Mouse (Mus musculus): ENCODE measurements around the gene Recql5. TPM values are rescaled to one million over a fixed set of nuclear protein-coding genes. Genes with fewer than 3 reads are reported as not detected.

Gene Recql5
- polyA plus RNA-seq, 1 experiment from 2014 or later, result 21.3 TPM

DNA sequence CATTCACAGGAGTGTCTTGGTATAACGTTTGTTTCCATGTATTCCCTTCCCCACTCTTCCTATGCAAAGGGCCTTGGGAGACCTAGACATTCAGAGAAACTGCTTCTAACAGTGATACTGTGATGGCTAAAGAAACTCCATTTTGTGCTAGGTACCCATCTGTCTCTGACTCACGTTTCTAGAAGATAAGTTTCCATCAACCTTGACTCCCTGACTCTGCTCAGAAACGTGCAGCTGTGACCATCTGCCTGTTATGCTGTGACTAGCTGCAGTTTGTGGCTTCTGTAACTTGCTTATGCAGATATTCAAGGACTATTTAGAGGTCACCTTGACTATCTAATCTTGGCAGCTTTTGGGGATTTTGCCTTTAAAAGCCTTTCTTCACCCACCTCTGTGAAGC, 2.0 kb downstream of the Recql5 start:
- no peaks in the 10 kb centered on the region for H3K27me3 ChIP-seq
- no peaks in the 10 kb centered on the region for H3K9me3 ChIP-seq (replicated peaks)
- peaks cover 23% of the 10 kb centered on the region for H3K4me1 ChIP-seq
- peaks cover 33% of the 10 kb centered on the region for H3K36me3 ChIP-seq
- no peak overlapping the region for H3K9ac ChIP-seq
- 74% methylated on average over 3 of the region's 3 CpGs for WGBS
- no peak overlapping the region for H3K27ac ChIP-seq
- H3K4me2 ChIP-seq, result no peak overlapping the region
- no peak overlapping the region for H3K4me3 ChIP-seq (replicated peaks)
- ATAC-seq (replicated peaks; ENCODE audit: low FRiP score), result no peak

DNA sequence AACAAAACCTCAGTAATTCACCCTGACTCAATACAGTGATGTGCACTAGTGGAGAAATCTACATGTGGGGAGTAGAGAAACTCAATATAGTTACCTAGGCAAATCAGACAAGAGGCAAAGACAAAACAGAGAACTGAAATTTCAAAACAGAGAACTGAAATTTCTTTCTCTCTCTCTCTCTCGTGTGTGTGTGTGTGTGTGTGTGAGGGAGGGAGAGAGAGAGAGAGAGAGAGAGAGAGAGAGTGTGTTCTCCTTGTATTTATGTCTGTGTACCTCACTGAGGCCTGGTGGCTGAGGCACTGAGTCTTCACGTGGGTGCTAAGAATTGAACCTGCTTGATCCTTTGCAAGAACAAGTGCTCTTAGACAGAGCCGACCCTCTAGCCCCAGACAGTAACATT, 3.5 kb downstream of the Recql5 start:
- no peak overlapping the region for H3K9ac ChIP-seq
- peaks cover 21% of the 10 kb centered on the region for H3K4me1 ChIP-seq
- no peak overlapping the region for H3K27ac ChIP-seq
- H3K4me3 ChIP-seq (replicated peaks), result no peak overlapping the region
- no peak overlapping the region for H3K4me2 ChIP-seq
- peaks cover 30% of the 10 kb centered on the region for H3K36me3 ChIP-seq
- no peak for ATAC-seq (replicated peaks; ENCODE audit: low FRiP score)
- H3K27me3 ChIP-seq, result no peaks in the 10 kb centered on the region
- H3K9me3 ChIP-seq (replicated peaks), result no peaks in the 10 kb centered on the region
- WGBS, result 77% methylated on average over 2 of the region's 3 CpGs

DNA sequence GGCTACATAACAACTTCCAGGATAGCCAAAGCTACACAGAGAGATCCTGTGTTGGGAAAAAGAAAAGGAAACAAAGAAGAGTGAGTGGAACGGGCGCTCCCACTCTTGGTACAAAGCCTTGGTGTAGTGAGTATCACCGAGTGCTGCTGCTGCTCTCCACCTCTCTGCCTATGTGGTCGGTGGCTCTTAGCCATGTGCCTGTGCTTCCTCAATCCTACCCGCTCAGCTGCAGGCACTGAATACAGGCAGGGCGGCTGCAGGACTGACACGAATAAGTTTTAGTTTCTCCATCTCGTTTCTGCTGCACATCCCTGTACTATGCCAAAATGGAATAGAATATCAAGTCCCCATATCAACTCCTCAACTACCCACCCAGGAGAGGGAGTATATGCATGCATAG, 4.2 kb downstream of the Recql5 start:
- no peaks in the 10 kb centered on the region for H3K27me3 ChIP-seq
- ATAC-seq (replicated peaks; ENCODE audit: low FRiP score), result no peak
- no peak overlapping the region for H3K27ac ChIP-seq
- no peak overlapping the region for H3K4me2 ChIP-seq
- peaks cover 36% of the 10 kb centered on the region for H3K36me3 ChIP-seq
- H3K4me3 ChIP-seq (replicated peaks), result no peak overlapping the region
- 86% methylated on average over 8 of the region's 8 CpGs for WGBS
- no peak overlapping the region for H3K9ac ChIP-seq
- H3K9me3 ChIP-seq (replicated peaks), result no peaks in the 10 kb centered on the region
- peaks cover 13% of the 10 kb centered on the region for H3K4me1 ChIP-seq

DNA sequence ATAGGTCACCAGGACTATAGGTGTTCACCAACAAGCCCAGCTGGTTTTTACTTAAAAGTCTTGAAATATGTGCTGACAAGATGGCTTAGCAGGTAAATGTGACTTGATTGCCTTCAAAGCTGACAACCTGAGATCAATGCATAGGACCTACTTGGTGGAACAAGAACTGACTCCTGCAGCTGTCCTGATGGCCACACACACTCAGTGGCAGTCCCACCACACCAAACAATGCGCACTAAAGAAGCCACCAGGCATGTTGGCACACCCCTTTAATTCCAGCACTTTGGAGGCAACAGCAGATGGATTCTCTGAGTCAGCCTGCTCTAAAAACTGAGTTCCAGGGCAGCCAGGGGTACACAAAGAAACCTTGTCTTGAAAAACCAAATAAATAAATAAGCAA, 11.3 kb downstream of the Recql5 start:
- Histone ChIP-seq H3K9me3 (replicated peaks) (no peaks in the 10 kb centered on the region), H3K4me2 (no peak overlapping the region), H3K4me3 (replicated peaks) (no peak overlapping the region), H3K27me3 (no peaks in the 10 kb centered on the region), H3K27ac (no peak overlapping the region), H3K36me3 (peaks cover 52% of the 10 kb centered on the region), H3K9ac (no peak overlapping the region), H3K4me1 (no peaks in the 10 kb centered on the region)
- WGBS, result 93% methylated on average over 1 of the region's 1 CpGs
- no peak for ATAC-seq (replicated peaks; ENCODE audit: low FRiP score)

GRCm38 (mm10) chr11:115920110-115920818, 13.0 kb downstream of the Recql5 start:
- Histone ChIP-seq H3K27me3 (no peaks in the 10 kb centered on the region), H3K4me1 (no peaks in the 10 kb centered on the region), H3K9me3 (replicated peaks) (no peaks in the 10 kb centered on the region), H3K4me2 (no peak overlapping the region), H3K36me3 (peaks cover 60% of the 10 kb centered on the region), H3K4me3 (replicated peaks) (no peak overlapping the region), H3K27ac (no peak overlapping the region), H3K9ac (no peak overlapping the region)
- 47% methylated on average over 6 of the region's 6 CpGs for WGBS
- no peak for ATAC-seq (replicated peaks; ENCODE audit: low FRiP score)

- Histone ChIP-seq H3K27me3 (no peaks in the 10 kb centered on the region), H3K9ac (no peak overlapping the region), H3K4me1 (no peaks in the 10 kb centered on the region), H3K27ac (no peak overlapping the region), H3K9me3 (replicated peaks) (no peaks in the 10 kb centered on the region), H3K4me2 (no peak overlapping the region), H3K4me3 (replicated peaks) (no peak overlapping the region), H3K36me3 (peaks cover 56% of the 10 kb centered on the region)
- ATAC-seq (replicated peaks; ENCODE audit: low FRiP score), result no peak
- 90% methylated on average over 5 of the region's 5 CpGs for WGBS
Observed at GRCm38 (mm10) chr11:115919073-115919472, 14.2 kb downstream of the Recql5 start.

DNA sequence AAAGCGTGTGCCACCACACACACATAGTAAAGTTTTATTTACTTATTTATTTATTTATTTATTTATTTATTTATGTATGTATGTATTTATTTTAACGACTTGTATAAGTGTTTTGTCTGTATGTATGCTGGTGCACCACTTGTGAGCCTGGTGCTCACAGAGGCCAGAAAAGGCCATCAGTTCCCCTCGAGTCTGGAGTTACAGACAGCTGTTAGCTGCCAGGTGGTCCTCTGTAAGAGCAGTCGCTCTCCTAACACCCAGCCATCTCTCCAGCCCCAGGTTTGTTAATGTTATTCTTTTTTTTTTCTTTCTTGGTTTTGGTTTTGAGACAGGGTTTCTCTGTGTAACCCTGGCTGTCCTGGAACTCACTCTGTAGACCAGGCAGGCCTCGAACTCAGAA, 14.6 kb downstream of the Recql5 start:
- 79% methylated on average over 5 of the region's 5 CpGs for WGBS
- no peaks in the 10 kb centered on the region for H3K4me1 ChIP-seq
- no peak for ATAC-seq (replicated peaks; ENCODE audit: low FRiP score)
- H3K36me3 ChIP-seq, result peaks cover 53% of the 10 kb centered on the region
- no peak overlapping the region for H3K4me2 ChIP-seq
- no peak overlapping the region for H3K9ac ChIP-seq
- no peak overlapping the region for H3K27ac ChIP-seq
- no peak overlapping the region for H3K4me3 ChIP-seq (replicated peaks)
- no peaks in the 10 kb centered on the region for H3K9me3 ChIP-seq (replicated peaks)
- H3K27me3 ChIP-seq, result no peaks in the 10 kb centered on the region

DNA sequence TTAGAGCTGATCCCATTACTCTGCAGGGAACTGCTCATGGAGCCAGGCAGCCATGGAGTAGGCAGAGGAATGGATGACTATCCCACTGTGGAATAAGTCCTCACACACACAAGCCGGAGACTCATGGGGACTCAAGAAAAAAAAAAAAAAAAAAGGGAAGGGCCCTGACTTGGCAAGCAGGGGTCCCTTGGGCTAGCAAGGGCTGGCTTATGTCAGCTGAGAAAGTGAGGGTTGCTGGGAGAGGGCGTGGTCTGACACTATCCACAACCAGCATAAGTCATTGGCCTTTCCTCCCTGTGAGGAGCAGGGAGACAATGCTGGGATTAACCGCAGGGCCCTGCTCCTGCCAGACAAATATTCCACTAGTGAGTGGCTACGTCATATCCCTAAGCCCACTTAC, 16.7 kb downstream of the Recql5 start:
- H3K27me3 ChIP-seq, result no peaks in the 10 kb centered on the region
- WGBS, result 94% methylated on average over 4 of the region's 4 CpGs
- H3K9ac ChIP-seq, result no peak overlapping the region
- no peak for ATAC-seq (replicated peaks; ENCODE audit: low FRiP score)
- H3K4me2 ChIP-seq, result no peak overlapping the region
- peaks cover 44% of the 10 kb centered on the region for H3K36me3 ChIP-seq
- no peak overlapping the region for H3K27ac ChIP-seq
- peaks cover 8% of the 10 kb centered on the region for H3K4me1 ChIP-seq
- no peak overlapping the region for H3K4me3 ChIP-seq (replicated peaks)
- no peaks in the 10 kb centered on the region for H3K9me3 ChIP-seq (replicated peaks)

DNA sequence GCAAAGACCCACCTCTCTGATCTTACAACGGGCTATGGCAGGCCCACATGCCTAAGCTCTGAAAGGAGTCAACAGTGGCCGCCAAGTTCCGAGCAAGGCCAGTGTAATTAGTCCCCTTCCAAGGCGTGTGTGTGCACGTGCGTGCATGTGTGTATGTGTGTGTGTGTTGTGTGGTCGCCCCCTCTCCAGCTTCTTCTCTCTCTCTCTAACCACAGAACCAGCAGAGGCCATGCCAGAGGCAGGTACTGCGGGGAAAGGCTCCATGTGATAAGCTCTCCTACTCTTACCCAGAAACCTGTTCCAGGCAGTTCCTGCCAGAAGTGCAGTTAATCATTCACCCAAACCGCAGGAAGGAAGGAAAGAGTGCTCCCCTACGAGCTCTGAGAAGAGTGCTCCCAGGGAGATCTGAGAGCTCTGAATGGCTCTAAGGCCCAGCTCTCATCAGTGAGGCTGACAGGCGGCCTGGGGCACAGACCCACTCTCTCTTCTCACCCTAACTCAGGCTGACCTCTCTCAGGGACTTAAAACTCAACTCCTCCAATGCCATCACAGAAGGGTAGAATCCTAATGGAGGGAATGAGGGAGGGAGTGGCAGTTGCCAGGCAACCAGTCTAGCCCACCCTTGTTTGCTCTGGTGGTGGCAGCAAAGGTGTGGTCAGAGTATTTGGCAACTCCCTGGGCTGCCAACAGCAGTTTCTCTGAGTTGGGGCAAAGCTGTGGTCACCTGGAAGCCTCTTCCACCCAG, 21.5 kb downstream of the Recql5 start, which contains the start of gene Smim6:
Gene Smim6, plus strand, starts transcription at position 386 of the 745 bp plus-strand sequence.
- Histone ChIP-seq H3K27ac (peak within 1 kb of the TSS; percentile 89), H3K36me3 (peaks cover 30% of the 10 kb centered on the region), H3K9me3 (replicated peaks) (no peaks in the 10 kb centered on the region), H3K4me2 (peak within 1 kb of the TSS; percentile 20), H3K4me3 (replicated peaks) (peak within 1 kb of the TSS; percentile 2; the same call in 1 of the 2 replicates), H3K9ac (no peak within 1 kb of the TSS), H3K4me1 (peaks cover 15% of the 10 kb centered on the region), H3K27me3 (no peaks in the 10 kb centered on the region)
- peak; percentile 83 for ATAC-seq (replicated peaks; ENCODE audit: low FRiP score)
- WGBS, result 68% methylated on average over 11 of the region's 11 CpGs

GRCm38 (mm10) chr11:115911134-115911561, 22.1 kb downstream of the Recql5 start:
- ATAC-seq (replicated peaks; ENCODE audit: low FRiP score), result 0 out of 2 replicates have a peak, but pooled peaks have one; percentile 34
- H3K27me3 ChIP-seq, result no peaks in the 10 kb centered on the region
- H3K4me3 ChIP-seq (replicated peaks), result no peak overlapping the region
- H3K9ac ChIP-seq, result no peak overlapping the region
- H3K27ac ChIP-seq, result peak overlapping the region; percentile 89
- WGBS, result 80% methylated on average over 5 of the region's 5 CpGs
- peaks cover 24% of the 10 kb centered on the region for H3K36me3 ChIP-seq
- no peaks in the 10 kb centered on the region for H3K9me3 ChIP-seq (replicated peaks)
- peaks cover 22% of the 10 kb centered on the region for H3K4me1 ChIP-seq
- no peak overlapping the region for H3K4me2 ChIP-seq

GRCm38 (mm10) chr11:115906521-115906920, 26.8 kb downstream of the Recql5 start:
- no peak for ATAC-seq (replicated peaks; ENCODE audit: low FRiP score)
- Histone ChIP-seq H3K9me3 (replicated peaks) (no peaks in the 10 kb centered on the region), H3K36me3 (peaks cover 4% of the 10 kb centered on the region; the same call in 1 of the 2 replicates), H3K4me1 (peaks cover 58% of the 10 kb centered on the region), H3K4me3 (replicated peaks) (no peak overlapping the region), H3K9ac (no peak overlapping the region), H3K27me3 (no peaks in the 10 kb centered on the region), H3K4me2 (no peak overlapping the region), H3K27ac (peak overlapping the region; percentile 91)
- 86% methylated on average over 5 of the region's 5 CpGs for WGBS

GRCm38 (mm10) chr11:115906116-115906515, 27.2 kb downstream of the Recql5 start:
- no peaks in the 10 kb centered on the region for H3K9me3 ChIP-seq (replicated peaks)
- peak overlapping the region; percentile 91 for H3K27ac ChIP-seq
- no peaks in the 10 kb centered on the region for H3K36me3 ChIP-seq
- H3K4me1 ChIP-seq, result peaks cover 58% of the 10 kb centered on the region
- no peak overlapping the region for H3K4me3 ChIP-seq (replicated peaks)
- ATAC-seq (replicated peaks; ENCODE audit: low FRiP score), result no peak
- H3K9ac ChIP-seq, result no peak overlapping the region
- WGBS, result 77% methylated on average over 3 of the region's 3 CpGs
- H3K4me2 ChIP-seq, result no peak overlapping the region
- no peaks in the 10 kb centered on the region for H3K27me3 ChIP-seq
